In the genomic region with DNA sequence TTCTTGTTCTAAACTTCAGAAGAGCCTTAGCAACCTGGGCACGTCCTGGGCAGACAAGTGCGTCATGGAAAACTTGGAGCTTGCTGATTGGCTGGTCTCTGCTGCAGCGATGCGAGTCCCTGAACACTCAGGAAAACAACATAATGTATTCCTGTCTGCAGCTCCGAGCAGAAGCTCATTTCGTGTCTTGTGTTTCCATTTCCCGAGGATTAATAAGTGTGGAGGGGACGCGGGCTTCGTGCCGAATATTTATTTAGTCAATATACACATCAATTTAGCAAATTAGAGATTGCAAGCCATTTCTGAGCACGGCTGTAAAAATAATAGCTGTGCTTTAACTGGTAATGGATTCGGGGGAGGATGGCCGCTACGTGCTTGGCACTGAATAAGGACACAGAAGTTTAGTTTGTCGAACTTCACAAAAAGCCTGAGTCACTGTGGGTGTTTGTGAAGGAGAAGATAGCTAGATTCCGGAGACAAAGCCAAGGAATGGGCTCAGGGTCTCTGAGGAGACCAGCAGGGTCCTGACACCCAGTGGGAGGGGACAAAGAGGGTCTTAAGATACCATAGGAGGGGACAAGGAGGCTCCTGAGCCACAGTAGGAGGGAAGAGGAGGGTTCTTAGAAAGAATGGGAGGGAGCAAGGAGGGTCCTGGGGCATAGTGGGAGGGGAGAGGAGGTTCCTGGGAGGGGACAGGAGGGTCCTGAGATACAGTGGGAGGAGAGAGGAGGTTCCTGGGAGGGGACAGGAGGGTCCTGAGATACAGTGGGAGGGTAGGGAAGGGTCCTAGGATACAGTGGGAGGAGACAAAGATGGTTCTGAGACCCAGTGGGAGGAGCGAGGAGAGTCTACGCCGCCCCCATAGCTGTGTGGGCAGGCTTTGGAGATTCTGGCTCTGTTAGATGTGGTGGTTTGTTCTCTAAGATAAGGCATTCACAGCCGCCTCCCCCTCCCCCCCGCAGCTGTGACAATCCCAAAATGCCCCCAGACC, we compare ENCODE assay signal across 9 mouse cellular contexts. TPM values are rescaled to one million over a fixed set of nuclear protein-coding genes. Genes with fewer than 3 reads are reported as not detected.
DNase-seq lines count a peak whose midpoint lies in the region; ATAC-seq and TF ChIP-seq lines count a peak whose summit lies in the region.
"Had no signal": no experiment of that assay in that cellular context is flagged by ENCODE, and none has a peak within 500 bp of the region (broad histone marks: within the 10 kb centered on the region; RNA-seq: fewer than 3 reads in every experiment).

No protein-coding gene starts in this region.

- H3K9ac ChIP-seq in heart, embryonic 12.5 days, result peak overlapping the region; percentile 43
- peak overlapping the region; percentile 18; the same call in 1 of the 2 replicates for H3K9ac ChIP-seq in kidney, embryonic 14.5 days (ENCODE audit: low read depth, low read length)
- H3K9ac ChIP-seq in limb, embryonic 11.5 days (ENCODE audit: low read length), result peak overlapping the region; percentile 8; the same call in 1 of the 2 replicates
- H3K9ac ChIP-seq in midbrain, embryonic 14.5 days (replicated peaks; ENCODE audit: low read length), result peak overlapping the region; percentile 30

- DNase-seq in gastrocnemius, adult 2 months, result no peak
- DNase-seq in gastrocnemius, adult 18-20 months (ENCODE audit: low spot score), result no peak
- DNase-seq in embryonic facial prominence, embryonic 10.5 days (ENCODE audit: low spot score), result peak; percentile 76
- peak; percentile 76 for DNase-seq in limb, embryonic 11.5 days (ENCODE audit: low spot score)
- peak; percentile 91 for DNase-seq in midbrain, embryonic 14.5 days
- DNase-seq in telencephalon, adult 2 months (ENCODE audit: low read depth, low spot score), result peak; percentile 72

- 4% methylated on average over 22 of the region's 22 CpGs for WGBS in embryonic facial prominence, embryonic 10.5 days
- 4% methylated on average over 22 of the region's 22 CpGs for WGBS in heart, embryonic 12.5 days
- WGBS in kidney, embryonic 14.5 days, result 3% methylated on average over 22 of the region's 22 CpGs
- 6% methylated on average over 22 of the region's 22 CpGs for WGBS in limb, embryonic 11.5 days
- WGBS in midbrain, embryonic 14.5 days, result 3% methylated on average over 22 of the region's 22 CpGs

- peaks cover 37% of the 10 kb centered on the region for H3K27me3 ChIP-seq in embryonic facial prominence, embryonic 10.5 days (replicated peaks; ENCODE audit: low read depth, poor library complexity, severe bottlenecking)
- peaks cover 35% of the 10 kb centered on the region for H3K27me3 ChIP-seq in heart, embryonic 12.5 days (replicated peaks)
- H3K27me3 ChIP-seq in kidney, embryonic 14.5 days (ENCODE audit: control insufficient read depth, insufficient read depth, low read length), result peaks cover 13% of the 10 kb centered on the region
- H3K27me3 ChIP-seq in limb, embryonic 11.5 days (ENCODE audit: control insufficient read depth, insufficient read depth, low read length), result no peaks in the 10 kb centered on the region; the same call in 1 of the 2 replicates
- no peaks in the 10 kb centered on the region for H3K27me3 ChIP-seq in midbrain, embryonic 14.5 days (ENCODE audit: control insufficient read depth, insufficient read depth, low read length)

- H3K4me1 ChIP-seq in embryonic facial prominence, embryonic 10.5 days, result peaks cover 39% of the 10 kb centered on the region
- H3K4me1 ChIP-seq in heart, embryonic 12.5 days (replicated peaks), result peaks cover 24% of the 10 kb centered on the region
- H3K4me1 ChIP-seq in kidney, embryonic 14.5 days (ENCODE audit: control insufficient read depth, insufficient read depth, low read length), result peaks cover 36% of the 10 kb centered on the region
- H3K4me1 ChIP-seq in limb, embryonic 11.5 days (ENCODE audit: control insufficient read depth, insufficient read depth, low read length), result peaks cover 28% of the 10 kb centered on the region
- H3K4me1 ChIP-seq in midbrain, embryonic 14.5 days (ENCODE audit: control insufficient read depth, insufficient read depth, low read length), result peaks cover 31% of the 10 kb centered on the region

- peak overlapping the region; percentile 59 for H3K27ac ChIP-seq in gastrocnemius, adult 2 months
- H3K27ac ChIP-seq in embryonic facial prominence, embryonic 10.5 days (replicated peaks), result peak overlapping the region; percentile 88
- peak overlapping the region; percentile 79 for H3K27ac ChIP-seq in heart, embryonic 12.5 days (ENCODE audit: poor library complexity, severe bottlenecking)
- peak overlapping the region; percentile 88 for H3K27ac ChIP-seq in kidney, embryonic 14.5 days (ENCODE audit: low read depth, low read length)
- H3K27ac ChIP-seq in limb, embryonic 11.5 days (replicated peaks; ENCODE audit: low read depth, low read length), result peak overlapping the region; percentile 88
- peak overlapping the region; percentile 92 for H3K27ac ChIP-seq in midbrain, embryonic 14.5 days (replicated peaks; ENCODE audit: low read depth, low read length)

- peak overlapping the region; percentile 55 for H3K4me3 ChIP-seq in gastrocnemius, adult 2 months
- H3K4me3 ChIP-seq in embryonic facial prominence, embryonic 10.5 days, result peak overlapping the region; percentile 54
- H3K4me3 ChIP-seq in heart, embryonic 12.5 days, result peak overlapping the region; percentile 30
- H3K4me3 ChIP-seq in kidney, embryonic 14.5 days (ENCODE audit: low read length), result peak overlapping the region; percentile 23
- no peak overlapping the region for H3K4me3 ChIP-seq in limb, embryonic 11.5 days (ENCODE audit: low read depth, low read length)
- peak overlapping the region; percentile 22 for H3K4me3 ChIP-seq in midbrain, embryonic 14.5 days (replicated peaks; ENCODE audit: low read depth, low read length)

- peak overlapping the region; percentile 68 for H3K4me2 ChIP-seq in heart, embryonic 12.5 days
- peak overlapping the region; percentile 44 for H3K4me2 ChIP-seq in kidney, embryonic 14.5 days (replicated peaks; ENCODE audit: low read depth, low read length)
- H3K4me2 ChIP-seq in limb, embryonic 11.5 days (ENCODE audit: low read depth, severe bottlenecking), result peak overlapping the region; percentile 34; the same call in 1 of the 2 replicates
- H3K4me2 ChIP-seq in midbrain, embryonic 14.5 days (ENCODE audit: low read length), result peak overlapping the region; percentile 64

- H3K36me3 ChIP-seq in embryonic facial prominence, embryonic 10.5 days (replicated peaks), result no peaks in the 10 kb centered on the region
- no peaks in the 10 kb centered on the region for H3K36me3 ChIP-seq in heart, embryonic 12.5 days
- no peaks in the 10 kb centered on the region for H3K36me3 ChIP-seq in kidney, embryonic 14.5 days (ENCODE audit: control insufficient read depth, insufficient read depth, low read length)
- no peaks in the 10 kb centered on the region for H3K36me3 ChIP-seq in limb, embryonic 11.5 days (ENCODE audit: control insufficient read depth, insufficient read depth, low read length)
- no peaks in the 10 kb centered on the region for H3K36me3 ChIP-seq in midbrain, embryonic 14.5 days (ENCODE audit: control insufficient read depth, insufficient read depth, low read length)

- intact Hi-C loops in gastrocnemius, adult 2 months (cut with DNase I), result no loop called here

- peak; percentile 77 for ATAC-seq in heart, embryonic 12.5 days (ENCODE audit: insufficient number of reproducible peaks, low FRiP score)
- peak; percentile 78 for ATAC-seq in kidney, embryonic 14.5 days (ENCODE audit: low FRiP score, low TSS enrichment)
- ATAC-seq in limb, embryonic 11.5 days (ENCODE audit: insufficient number of reproducible peaks, low FRiP score, low TSS enrichment, low read depth), result peak; percentile 77
- peak; percentile 89 for ATAC-seq in midbrain, embryonic 14.5 days (ENCODE audit: low FRiP score, low TSS enrichment)

- no peak for TF ChIP-seq CTCF in gastrocnemius, adult 2 months (IDR thresholded peaks at IDR 0.05)

- H3K9me3 ChIP-seq in embryonic facial prominence, embryonic 10.5 days, result no peaks in the 10 kb centered on the region
- 0 out of 2 replicates have a peak, but pooled peaks cover 7% of the 10 kb centered on the region for H3K9me3 ChIP-seq in heart, embryonic 12.5 days (replicated peaks)
- peaks cover 7% of the 10 kb centered on the region; the same call in 1 of the 2 replicates for H3K9me3 ChIP-seq in kidney, embryonic 14.5 days (ENCODE audit: control insufficient read depth, low read length)
- no peaks in the 10 kb centered on the region for H3K9me3 ChIP-seq in limb, embryonic 11.5 days (ENCODE audit: control insufficient read depth, low read length)
- no peaks in the 10 kb centered on the region for H3K9me3 ChIP-seq in midbrain, embryonic 14.5 days (ENCODE audit: control insufficient read depth, low read length)

RNA-seq across cellular contexts. Expression of gene Pck1, which starts 21.0 kb away (rescaled TPM):
- 1 to 10 TPM in 1 of 2 experiments, under 1 TPM in 1; 0.41 to 3.3 TPM for total RNA-seq in gastrocnemius, adult 2 months (2021)
- 10 to 100 TPM in 1 of 2 experiments, 1 to 10 TPM in 1; 5.7 to 10.8 TPM for total RNA-seq in gastrocnemius, adult 18-20 months (2021)
- not detected in 2 replicates for polyA plus RNA-seq in embryonic facial prominence, embryonic 10.5 days (2016; fragmentation: Nextera tagmentation; extraction: Ambion mirVana)
- polyA plus RNA-seq in heart, embryonic 12.5 days (2016; fragmentation: Nextera tagmentation; extraction: Ambion mirVana), result 0.09 and 0.19 TPM in 2 replicates
- polyA plus RNA-seq in kidney, embryonic 14.5 days (2014; fragmentation: Nextera tagmentation; extraction: Ambion mirVana), result 0.60 and 3.0 TPM in 2 replicates
- polyA plus RNA-seq in limb, embryonic 11.5 days (2014; fragmentation: Nextera tagmentation; extraction: Ambion mirVana), result 0.05 and 0.23 TPM in 2 replicates
- polyA plus RNA-seq in midbrain, embryonic 14.5 days (2014; fragmentation: Nextera tagmentation; extraction: Ambion mirVana), result not detected in 2 replicates
- total RNA-seq: neutrophil, adult 5-6 weeks had no signal

RNA-seq across cellular contexts. Expression of gene Zbp1, which starts 44.9 kb away (rescaled TPM):
- total RNA-seq in gastrocnemius, adult 2 months (2021), result not detected
- under 1 TPM in 1 of 2 experiments, not detected in 1; 0.47 TPM for total RNA-seq in gastrocnemius, adult 18-20 months (2021)
- polyA plus RNA-seq in embryonic facial prominence, embryonic 10.5 days (2016; fragmentation: Nextera tagmentation; extraction: Ambion mirVana), result not detected in 2 replicates
- not detected in 2 replicates for polyA plus RNA-seq in heart, embryonic 12.5 days (2016; fragmentation: Nextera tagmentation; extraction: Ambion mirVana)
- polyA plus RNA-seq in kidney, embryonic 14.5 days (2014; fragmentation: Nextera tagmentation; extraction: Ambion mirVana), result 0.26 TPM in 1 of 2 replicates, not detected in the other
- polyA plus RNA-seq in limb, embryonic 11.5 days (2014; fragmentation: Nextera tagmentation; extraction: Ambion mirVana), result not detected in 2 replicates
- polyA plus RNA-seq in midbrain, embryonic 14.5 days (2014; fragmentation: Nextera tagmentation; extraction: Ambion mirVana), result 1.7 TPM in 1 of 2 replicates, not detected in the other

RNA-seq across cellular contexts. Expression of gene Ctcfl, which starts 54.5 kb away (rescaled TPM):
- total RNA-seq in gastrocnemius, adult 2 months (2021), result under 1 TPM in 1 of 2 experiments, not detected in 1; 0.23 TPM
- under 1 TPM; 0.07 to 0.19 TPM for total RNA-seq in gastrocnemius, adult 18-20 months (2021)
- polyA plus RNA-seq in embryonic facial prominence, embryonic 10.5 days (2016; fragmentation: Nextera tagmentation; extraction: Ambion mirVana), result 0.07 and 0.09 TPM in 2 replicates
- polyA plus RNA-seq in heart, embryonic 12.5 days (2016; fragmentation: Nextera tagmentation; extraction: Ambion mirVana), result 0.70 and 0.86 TPM in 2 replicates
- polyA plus RNA-seq in kidney, embryonic 14.5 days (2014; fragmentation: Nextera tagmentation; extraction: Ambion mirVana), result 0.07 and 0.08 TPM in 2 replicates
- polyA plus RNA-seq in limb, embryonic 11.5 days (2014; fragmentation: Nextera tagmentation; extraction: Ambion mirVana), result 0.11 TPM in 1 of 2 replicates, not detected in the other
- not detected in 2 replicates for polyA plus RNA-seq in midbrain, embryonic 14.5 days (2014; fragmentation: Nextera tagmentation; extraction: Ambion mirVana)
- total RNA-seq: neutrophil, adult 5-6 weeks had no signal

Comparison
In these comparisons a context has a peak if more than half of its experiments do, and no peak if none do; other contexts are left out.
1. DNase-seq: peak in embryonic facial prominence, embryonic 10.5 days (single experiment), limb, embryonic 11.5 days (single experiment), midbrain, embryonic 14.5 days (single experiment) and telencephalon, adult 2 months (single experiment); none in gastrocnemius, adult 2 months (single experiment) and gastrocnemius, adult 18-20 months (single experiment).
2. Peak in every context shown above with its lines, with median percentiles within 50 percentile points of each other: H3K27ac ChIP-seq, ATAC-seq, H3K4me2 ChIP-seq and H3K9ac ChIP-seq.